Mouse (Mus musculus): ENCODE results near the gene Frs3.

DNA sequence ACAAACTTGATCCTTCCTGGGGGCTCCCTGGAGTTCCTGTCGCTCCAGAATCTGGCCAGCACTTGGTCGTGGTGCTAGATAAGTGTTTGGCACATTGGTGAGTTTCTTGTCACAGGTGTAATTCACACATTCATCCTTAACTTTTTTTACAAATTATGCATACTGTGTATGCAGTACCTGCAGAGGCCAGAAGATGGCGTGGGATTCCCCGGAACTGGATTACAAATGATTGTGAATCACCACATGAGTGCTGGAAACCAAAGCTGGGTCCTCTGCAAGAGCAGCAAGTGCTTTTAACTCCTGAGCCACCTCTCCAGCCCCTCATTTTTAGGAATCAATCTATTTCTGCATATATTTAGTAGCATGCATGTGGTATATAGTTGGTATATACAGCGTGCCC is 63.0 kb downstream of the Frs3 start:
- no peak for TF ChIP-seq POLR2A (IDR thresholded peaks at IDR 0.05; ENCODE audit: extremely low read depth, insufficient read depth, low read length)
- TF ChIP-seq CTCF (IDR thresholded peaks at IDR 0.05; ENCODE audit: low read depth, low read length): no peak

All from liver, adult 2 months (tissue).